ENCODE assay signal across 29 mouse cellular contexts in the genomic region with DNA sequence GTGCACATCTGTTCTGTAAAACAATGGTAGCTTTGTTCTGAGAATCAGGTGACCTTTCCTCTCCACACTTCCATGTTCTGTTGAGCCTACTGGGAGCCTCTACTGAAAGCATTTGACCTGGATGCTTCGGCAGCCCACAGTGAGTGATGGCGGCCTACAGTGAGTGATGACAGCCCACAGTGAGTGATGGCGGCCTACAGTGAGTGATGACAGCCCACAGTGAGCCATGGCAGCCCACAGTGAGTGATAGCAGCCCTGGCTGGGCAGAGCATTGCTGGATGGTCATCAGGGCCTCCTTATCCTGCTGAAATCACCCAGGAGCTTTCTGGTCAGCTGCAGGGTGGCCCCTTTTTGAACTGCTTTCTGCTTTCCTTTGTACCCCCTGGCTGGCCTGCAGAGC.
DNase-seq lines count a peak whose midpoint lies in the region; ATAC-seq lines count a peak whose summit lies in the region.
"Had no signal": no experiment of that assay in that cellular context is flagged by ENCODE, and none has a peak within 500 bp of the region (broad histone marks: within the 10 kb centered on the region; RNA-seq: fewer than 3 reads in every experiment).

No protein-coding gene starts in this region.

- peaks cover 4% of the 10 kb centered on the region; the same call in 1 of the 2 replicates for H3K4me1 ChIP-seq in heart, embryonic 11.5 days (ENCODE audit: control insufficient read depth, insufficient read depth, low read length)
- peaks cover 4% of the 10 kb centered on the region for H3K4me1 ChIP-seq in heart, embryonic 15.5 days (replicated peaks)
- H3K4me1 ChIP-seq: embryonic facial prominence, embryonic 10.5 days; embryonic facial prominence, embryonic 13.5 days; forebrain, embryonic 12.5 days; forebrain, embryonic 15.5 days had no signal

- no peak overlapping the region for H3K4me3 ChIP-seq in heart, embryonic 11.5 days (ENCODE audit: low read depth, low read length)
- no peak overlapping the region for H3K4me3 ChIP-seq in heart, embryonic 15.5 days
- H3K4me3 ChIP-seq: embryonic facial prominence, embryonic 10.5 days; embryonic facial prominence, embryonic 13.5 days; erythroblast, embryonic 14.5 days; forebrain, embryonic 12.5 days; forebrain, embryonic 15.5 days; heart, embryonic 10.5 days; hindbrain, embryonic 13.5 days had no signal

- peaks cover 62% of the 10 kb centered on the region for H3K27me3 ChIP-seq in heart, embryonic 11.5 days (ENCODE audit: control insufficient read depth, insufficient read depth, low read length)
- H3K27me3 ChIP-seq in heart, embryonic 15.5 days = peaks cover 76% of the 10 kb centered on the region
- H3K27me3 ChIP-seq: embryonic facial prominence, embryonic 13.5 days; forebrain, embryonic 12.5 days; forebrain, embryonic 15.5 days; hindbrain, embryonic 13.5 days had no signal

- intact Hi-C loops in heart, postnatal 14 days (cut with DNase I) = no loop called here

- H3K36me3 ChIP-seq in heart, embryonic 11.5 days (ENCODE audit: control insufficient read depth, insufficient read depth, low read length) = no peaks in the 10 kb centered on the region
- no peaks in the 10 kb centered on the region for H3K36me3 ChIP-seq in heart, embryonic 15.5 days
- H3K36me3 ChIP-seq: embryonic facial prominence, embryonic 10.5 days; embryonic facial prominence, embryonic 13.5 days; forebrain, embryonic 12.5 days; G1E; heart, embryonic 10.5 days had no signal

- DNase-seq in heart, postnatal 14 days = no peak
- DNase-seq in heart, adult 18-20 months = no peak
- DNase-seq in 3T3-L1 (ENCODE audit: low read depth, low spot score) = peak; percentile 51
- DNase-seq in Muller cell, postnatal 12 days (ENCODE audit: inconsistent ontology term) = no peak
- DNase-seq: adrenal gland, adult 8-10 months; adrenal gland, postnatal 25 days; B cell, adult 2 months; cerebellum, adult 11-12 months; cerebellum, adult 8-10 months; cerebellum, postnatal 10 days; cerebellum, postnatal 36 days; embryo, embryonic 11 days; gastrocnemius, postnatal 25 days; heart, postnatal 10 days; heart, postnatal 4 days; kidney, adult 2 months had no signal

- H3K4me2 ChIP-seq in heart, embryonic 11.5 days = no peak overlapping the region
- no peak overlapping the region for H3K4me2 ChIP-seq in heart, embryonic 15.5 days
- H3K4me2 ChIP-seq: embryonic facial prominence, embryonic 13.5 days; forebrain, embryonic 12.5 days; forebrain, embryonic 15.5 days; hindbrain, embryonic 13.5 days had no signal

- ATAC-seq in heart, embryonic 11.5 days (replicated peaks; ENCODE audit: insufficient number of reproducible peaks, low FRiP score, low TSS enrichment) = peak; percentile 60
- peak; percentile 76 for ATAC-seq in heart, embryonic 15.5 days (replicated peaks; ENCODE audit: insufficient number of reproducible peaks, insufficient read depth, low FRiP score, low read depth)
- ATAC-seq: activated CD4-positive, CD25-positive, alpha-beta regulatory T cell, adult 4 months; forebrain, embryonic 15.5 days; hindbrain, embryonic 16.5 days; intestine, embryonic 16.5 days had no signal

- WGBS in heart, embryonic 11.5 days (ENCODE audit: insufficient replicate concordance) = 11% methylated on average over 3 of the region's 3 CpGs
- WGBS in heart, embryonic 15.5 days = 29% methylated on average over 3 of the region's 3 CpGs

- H3K9me3 ChIP-seq in heart, embryonic 11.5 days (replicated peaks; ENCODE audit: control insufficient read depth, low read length) = no peaks in the 10 kb centered on the region
- H3K9me3 ChIP-seq in heart, embryonic 15.5 days (replicated peaks) = no peaks in the 10 kb centered on the region
- H3K9me3 ChIP-seq: embryonic facial prominence, embryonic 10.5 days; embryonic facial prominence, embryonic 13.5 days; forebrain, embryonic 12.5 days; forebrain, embryonic 15.5 days; heart, embryonic 10.5 days; hindbrain, embryonic 13.5 days had no signal

- no peak overlapping the region for H3K27ac ChIP-seq in heart, embryonic 11.5 days (ENCODE audit: low read depth, low read length)
- H3K27ac ChIP-seq in heart, embryonic 15.5 days = no peak overlapping the region
- H3K27ac ChIP-seq: embryonic facial prominence, embryonic 10.5 days; embryonic facial prominence, embryonic 13.5 days; forebrain, embryonic 12.5 days; forebrain, embryonic 15.5 days; heart, embryonic 10.5 days; hindbrain, embryonic 13.5 days had no signal

- H3K9ac ChIP-seq in heart, embryonic 11.5 days (ENCODE audit: low read depth, low read length) = no peak overlapping the region
- no peak overlapping the region for H3K9ac ChIP-seq in heart, embryonic 15.5 days
- H3K9ac ChIP-seq: embryonic facial prominence, embryonic 13.5 days; forebrain, embryonic 12.5 days; forebrain, embryonic 15.5 days; hindbrain, embryonic 13.5 days had no signal
